Mouse (Mus musculus) G1E (cell line): ENCODE measurements around the gene Hist2h3b.

ENCODE experiments used
- CTCF ChIP-seq: IDR thresholded peaks from 2 replicates; pipeline ENCODE4 v1.5.1; 2012; ENCODE audit warnings: low read depth, low read length, inconsistent platforms, mixed read lengths
- GATA1 ChIP-seq: IDR thresholded peaks from 2 replicates; pipeline ENCODE4 v1.6.1; 2012; ENCODE audit warnings: borderline replicate concordance, low read length, inconsistent platforms, mixed read lengths
- GATA2 ChIP-seq: IDR thresholded peaks from 2 replicates; pipeline ENCODE4 v1.6.1; 2012; ENCODE audit warnings: low read depth, low read length, inconsistent platforms, borderline replicate concordance
- POLR2AphosphoS5 ChIP-seq: IDR thresholded peaks from 2 replicates; pipeline ENCODE4 v1.6.1; 2012; ENCODE audit warnings: low read depth, low read length, inconsistent platforms; ENCODE audit not compliant: insufficient replicate concordance
- TAL1 ChIP-seq: conservative IDR thresholded peaks from 2 replicates; pipeline ENCODE4 v1.6.1; 2012; ENCODE audit warnings: low read depth, low read length, inconsistent platforms, mixed read lengths

DNA sequence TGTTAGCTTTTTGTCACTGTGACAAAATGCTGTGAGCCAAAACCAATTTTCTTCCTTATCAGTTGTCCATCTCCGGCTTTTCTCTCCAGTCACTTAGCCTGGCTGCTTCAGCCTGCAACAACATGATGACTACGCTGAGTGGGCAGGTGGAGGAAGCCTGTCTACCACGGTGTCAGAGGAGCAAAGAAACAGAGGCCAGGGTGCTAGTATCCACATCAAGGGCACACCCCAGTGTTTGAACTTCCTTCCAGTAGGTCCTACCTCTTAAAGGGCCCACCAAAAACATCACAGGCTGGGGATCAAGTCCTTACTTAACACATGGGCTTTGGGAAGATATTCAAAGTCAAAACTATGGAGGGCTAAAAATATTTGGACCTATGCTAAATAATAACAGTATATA is 41.0 kb downstream of the Hist2h3b start:
- TF ChIP-seq TAL1 (no peak), CTCF (no peak), GATA1 (no peak), GATA2 (no peak), POLR2AphosphoS5 (no peak)
